Mouse (Mus musculus): Measurements from ENCODE around the gene Yif1b.

DNA sequence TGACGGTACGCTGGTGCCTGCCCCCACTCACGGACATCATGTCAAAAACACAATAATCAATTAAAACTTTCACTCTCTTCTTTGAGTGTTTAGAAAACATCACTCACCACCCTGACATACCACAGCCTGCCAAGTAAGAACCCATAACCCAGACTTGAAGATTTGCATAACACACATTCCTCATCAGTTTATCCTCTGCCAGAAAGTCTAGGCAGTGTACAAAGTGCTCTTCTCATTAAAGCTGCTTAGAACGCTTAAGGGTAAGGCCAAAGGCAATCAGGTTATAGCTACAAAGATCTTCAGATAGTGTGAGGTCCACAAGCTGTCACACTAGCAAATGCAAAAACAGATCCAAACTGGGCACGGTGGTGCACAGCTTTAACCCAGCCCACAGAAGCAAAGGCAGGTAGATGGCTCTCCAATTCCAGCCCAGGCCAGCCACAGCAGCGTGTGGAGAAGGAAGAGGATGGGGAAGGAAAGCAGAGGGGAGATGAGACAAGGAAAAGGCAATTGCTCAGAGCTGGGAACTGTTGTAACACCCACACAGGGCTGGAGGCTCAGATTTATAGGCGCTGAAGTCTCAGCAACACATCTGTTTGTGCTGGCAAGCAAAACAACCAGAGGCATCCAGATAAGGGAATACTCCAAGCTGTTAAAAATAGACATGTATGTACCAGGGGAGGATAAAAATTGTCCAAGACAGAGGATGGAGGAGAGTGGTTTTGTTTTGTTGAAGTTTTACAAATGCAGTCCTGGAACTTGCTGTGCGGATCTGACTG is 33.7 kb downstream of the Yif1b start:
- no peak for TF ChIP-seq CHD2 (IDR thresholded peaks at IDR 0.05; ENCODE audit: low read depth, low read length)
- no peak for TF ChIP-seq ZNF384 (IDR thresholded peaks at IDR 0.05; ENCODE audit: low read depth, low read length)
- no peak for TF ChIP-seq MAFK (IDR thresholded peaks at IDR 0.05; ENCODE audit: insufficient read depth, low read depth, low read length)
- no peak for TF ChIP-seq HCFC1 (IDR thresholded peaks at IDR 0.05; ENCODE audit: borderline replicate concordance, insufficient read depth, low read length)

Data from ES-E14 (cell line).